Mouse (Mus musculus) hindbrain, embryonic 11.5 days (tissue): ENCODE measurements around the gene Gpat2. TPM values are rescaled to one million over a fixed set of nuclear protein-coding genes. Genes with fewer than 3 reads are reported as not detected.

ENCODE experiments used
- ATAC-seq: fragments of 200-750 bp; cut with Nextera tagmentation; 2 replicates; pipeline ENCODE4 v1.8.0; 2017; ENCODE audit warnings: mild to moderate bottlenecking, moderate TSS enrichment, moderate library complexity; ENCODE audit not compliant: low FRiP score
- DNase-seq: peaks from one replicate; pipeline ENCODE4 v3.0.0-alpha.2; 2015; ENCODE audit warnings: low spot score
- H3K27ac ChIP-seq: fragments of 300-500 bp; sonication (generic); 2 replicates; pipeline ENCODE4 v1.5.1; 2014; ENCODE audit warnings: mild to moderate bottlenecking, low read depth, low read length
- H3K27me3 ChIP-seq: fragments of 300-500 bp; sonication (generic); 2 replicates; pipeline ENCODE4 v1.6.1; 2014; ENCODE audit warnings: mild to moderate bottlenecking, low read length, moderate library complexity, mixed read lengths; ENCODE audit not compliant: control insufficient read depth, insufficient read depth
- H3K36me3 ChIP-seq: fragments of 300-500 bp; sonication (generic); 2 replicates; pipeline ENCODE4 v1.6.1; 2014; ENCODE audit warnings: mild to moderate bottlenecking, low read length, moderate library complexity, mixed read lengths; ENCODE audit not compliant: control insufficient read depth, insufficient read depth
- H3K4me1 ChIP-seq: fragments of 300-500 bp; sonication (generic); replicated peaks from 2 replicates; pipeline ENCODE4 v1.6.1; 2014; ENCODE audit warnings: low read length, mixed read lengths; ENCODE audit not compliant: control insufficient read depth, insufficient read depth
- H3K4me2 ChIP-seq: fragments of 300-500 bp; sonication (generic); replicated peaks from 2 replicates; pipeline ENCODE4 v1.6.1; 2014; ENCODE audit warnings: mild to moderate bottlenecking, low read depth, low read length
- H3K4me3 ChIP-seq: fragments of 300-500 bp; sonication (generic); 2 replicates; pipeline ENCODE4 v1.5.1; 2014; ENCODE audit warnings: low read depth, low read length
- H3K9ac ChIP-seq: fragments of 300-500 bp; sonication (generic); 2 replicates; pipeline ENCODE4 v1.6.1; 2014; ENCODE audit warnings: low read depth, low read length
- H3K9me3 ChIP-seq: fragments of 300-500 bp; sonication (generic); 2 replicates; pipeline ENCODE4 v1.6.1; 2016; ENCODE audit warnings: low read length; ENCODE audit not compliant: control insufficient read depth
- WGBS: fragments of 180-500 bp; shearing (Covaris S2); extraction: QIAGEN DNeasy Blood & Tissue Kit; methylation state at CpG from one replicate; pipeline ENCODE4 v1.1.7; 2014; 5-methylcytosine and 5-hydroxymethylcytosine counted together
- polyA plus RNA-seq: library from polyadenylated mRNA; unstranded; fragments of >200 nt; fragmentation: Nextera tagmentation; extraction: Ambion mirVana; gene quantifications from 2 replicates; pipeline ENCODE4 v1.2.1, GENCODE M21; 2014

The Gpat2 gene
- polyA plus RNA-seq, 1 experiment from 2014 or later, result 0.32 TPM

DNA sequence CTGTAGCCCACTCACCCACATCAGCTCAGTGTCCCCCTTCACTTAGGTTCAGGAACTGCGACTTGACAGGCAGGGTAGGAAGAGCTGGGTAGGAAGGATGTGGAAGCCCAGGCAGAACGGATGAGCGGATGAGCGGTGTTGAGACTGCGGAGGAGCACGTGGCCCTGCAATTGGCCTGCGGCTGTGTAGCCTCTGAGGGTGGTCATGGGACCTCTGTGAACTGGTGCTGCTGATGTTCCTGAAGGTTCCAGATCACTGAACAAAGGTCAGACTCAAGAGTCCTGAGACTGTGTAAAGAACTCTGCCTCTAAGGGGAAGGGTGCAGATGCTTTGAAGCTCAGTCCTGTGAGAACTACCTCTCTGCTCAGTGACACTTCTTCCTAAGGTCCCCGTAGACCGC lies 28.1 kb downstream of the Gpat2 start:
- Histone ChIP-seq H3K27me3 (peaks cover 3% of the 10 kb centered on the region; the same call in 1 of the 2 replicates), H3K4me2 (no peak overlapping the region), H3K27ac (no peak overlapping the region), H3K36me3 (no peaks in the 10 kb centered on the region), H3K4me1 (no peaks in the 10 kb centered on the region), H3K4me3 (no peak overlapping the region), H3K9ac (no peak overlapping the region), H3K9me3 (no peaks in the 10 kb centered on the region)
- 74% methylated on average over 9 of the region's 9 CpGs for WGBS
- DNase-seq, result no peak
- no peak for ATAC-seq

DNA sequence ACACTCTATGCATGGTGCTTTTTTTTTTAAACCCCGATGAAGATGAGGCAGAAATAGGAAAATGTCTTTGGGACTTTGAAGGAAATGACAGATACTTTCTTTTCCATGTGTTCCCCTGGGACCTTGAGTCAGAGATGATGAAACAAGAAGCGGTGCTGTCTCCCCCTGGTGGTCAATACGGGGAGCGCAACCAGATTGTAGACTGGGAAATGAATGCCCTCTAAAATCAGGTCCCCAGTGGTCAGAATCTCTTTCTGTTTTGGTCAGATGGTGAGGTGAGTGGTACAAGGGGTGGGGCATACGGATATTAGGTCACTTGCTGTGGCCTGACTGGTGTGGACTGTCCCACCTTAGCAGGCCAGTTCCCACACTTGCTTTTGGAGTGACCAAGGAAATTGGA lies 28.8 kb downstream of the Gpat2 start:
- H3K4me2 ChIP-seq, result no peak overlapping the region
- peak; percentile 86 for DNase-seq
- no peaks in the 10 kb centered on the region for H3K36me3 ChIP-seq
- no peak overlapping the region for H3K9ac ChIP-seq
- 3% methylated on average over 5 of the region's 5 CpGs for WGBS
- ATAC-seq, result no peak
- no peaks in the 10 kb centered on the region for H3K4me1 ChIP-seq
- no peak overlapping the region for H3K27ac ChIP-seq
- peaks cover 3% of the 10 kb centered on the region; the same call in 1 of the 2 replicates for H3K27me3 ChIP-seq
- no peak overlapping the region for H3K4me3 ChIP-seq
- no peaks in the 10 kb centered on the region for H3K9me3 ChIP-seq

DNA sequence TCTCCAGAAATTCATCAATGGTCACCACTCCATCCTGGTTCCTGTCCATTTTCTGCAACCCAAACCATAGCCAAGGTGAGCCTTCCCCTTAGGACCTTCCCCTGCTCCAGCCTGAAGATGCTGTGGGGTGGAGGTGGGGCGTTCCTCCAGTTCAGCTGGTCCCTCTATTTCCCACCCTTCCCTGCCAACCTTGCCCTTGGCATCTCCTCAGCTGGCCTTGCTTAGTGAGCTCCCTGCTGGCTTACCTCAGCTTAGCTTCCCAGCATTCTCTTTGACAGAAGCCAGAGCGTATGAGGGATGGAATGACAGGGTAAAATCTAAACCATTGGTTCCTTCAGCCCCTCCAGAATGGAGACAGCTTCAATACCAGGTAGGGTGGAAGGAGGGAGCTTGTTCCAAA lies 34.3 kb downstream of the Gpat2 start:
- ATAC-seq (no peak), DNase-seq (no peak)
- Histone ChIP-seq H3K9ac (no peak overlapping the region), H3K4me1 (no peaks in the 10 kb centered on the region), H3K4me2 (no peak overlapping the region), H3K27ac (no peak overlapping the region), H3K4me3 (no peak overlapping the region), H3K9me3 (no peaks in the 10 kb centered on the region), H3K27me3 (no peaks in the 10 kb centered on the region), H3K36me3 (no peaks in the 10 kb centered on the region)
- 80% methylated on average over 2 of the region's 2 CpGs for WGBS

DNA sequence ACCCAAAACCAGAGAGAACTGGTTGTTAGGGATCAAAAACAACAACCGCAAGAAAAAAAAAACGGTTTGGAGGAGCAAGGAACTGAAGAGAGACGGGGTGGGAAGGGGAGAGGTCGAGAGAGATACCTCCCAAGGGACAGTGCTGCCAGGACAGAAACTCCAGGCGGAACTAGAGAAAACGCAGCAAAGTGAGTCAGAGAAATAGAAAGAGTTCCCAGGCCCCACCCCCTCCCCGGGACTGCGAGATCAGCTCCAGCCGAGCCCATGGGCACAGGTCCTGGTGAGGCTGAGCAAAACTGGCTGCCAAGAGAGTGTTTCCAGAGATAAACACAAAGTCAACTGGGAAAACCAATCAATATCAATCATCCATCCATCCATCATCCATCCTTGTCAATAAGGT lies 36.4 kb downstream of the Gpat2 start:
- DNase-seq, result no peak
- no peak overlapping the region for H3K9ac ChIP-seq

DNA sequence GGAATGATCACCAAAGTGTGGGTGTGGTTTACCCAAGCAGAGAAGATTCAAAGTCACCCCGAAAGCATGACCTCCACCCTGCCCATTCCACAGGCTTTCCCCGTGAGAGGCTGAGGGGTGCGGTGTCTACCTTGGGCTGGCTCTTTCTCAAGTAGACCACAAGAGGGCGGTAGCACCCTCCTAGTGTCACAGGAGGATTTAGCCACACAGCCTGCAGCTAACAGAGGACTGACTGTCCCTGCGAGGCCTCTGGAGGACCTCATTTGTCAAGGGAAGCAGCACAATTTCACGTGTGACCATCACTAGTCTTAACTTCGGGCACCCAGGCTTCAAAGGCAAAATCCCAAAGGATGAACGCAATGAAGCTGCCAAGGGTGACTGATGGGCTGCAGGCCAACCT lies 37.3 kb downstream of the Gpat2 start:
- H3K36me3 ChIP-seq, result no peaks in the 10 kb centered on the region
- no peak overlapping the region for H3K4me2 ChIP-seq
- H3K9ac ChIP-seq, result no peak overlapping the region
- no peaks in the 10 kb centered on the region for H3K9me3 ChIP-seq
- DNase-seq, result peak; percentile 78
- H3K27me3 ChIP-seq, result no peaks in the 10 kb centered on the region
- no peaks in the 10 kb centered on the region for H3K4me1 ChIP-seq
- H3K4me3 ChIP-seq, result no peak overlapping the region
- ATAC-seq, result no peak; the same call in 1 of the 2 replicates
- no peak overlapping the region for H3K27ac ChIP-seq
- 16% methylated on average over 8 of the region's 8 CpGs for WGBS

More for the DNA sequence above, 36.4 kb downstream of the Gpat2 start:
- H3K27me3 ChIP-seq, result no peaks in the 10 kb centered on the region
- no peak overlapping the region for H3K27ac ChIP-seq
- no peaks in the 10 kb centered on the region for H3K36me3 ChIP-seq
- no peak overlapping the region for H3K4me2 ChIP-seq
- no peak overlapping the region for H3K4me3 ChIP-seq
- WGBS, result 48% methylated on average over 9 of the region's 9 CpGs
- no peaks in the 10 kb centered on the region for H3K4me1 ChIP-seq
- no peak for ATAC-seq
- no peaks in the 10 kb centered on the region for H3K9me3 ChIP-seq

DNA sequence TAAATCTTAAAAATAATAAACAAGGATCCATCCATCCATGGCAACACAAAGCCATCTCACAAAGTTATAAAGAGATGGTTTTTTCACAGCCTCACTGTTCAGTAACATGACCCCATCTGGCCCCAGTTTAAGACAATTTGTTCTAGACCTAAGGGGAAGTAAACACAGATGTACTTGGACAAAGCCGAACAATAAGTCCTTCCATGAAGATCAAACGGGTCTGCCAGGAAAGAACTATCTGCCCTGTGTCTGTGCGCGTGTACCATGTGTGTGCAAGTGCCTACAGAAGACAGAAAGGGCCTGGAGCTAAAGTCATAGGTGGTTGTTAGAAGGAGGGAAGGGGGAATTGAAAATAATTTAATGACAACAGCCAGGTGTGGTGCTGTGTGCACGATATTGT lies 45.2 kb downstream of the Gpat2 start:
- no peaks in the 10 kb centered on the region for H3K9me3 ChIP-seq
- ATAC-seq (no peak), DNase-seq (no peak)
- no peak overlapping the region for H3K4me3 ChIP-seq
- no peaks in the 10 kb centered on the region for H3K36me3 ChIP-seq
- H3K4me1 ChIP-seq, result no peaks in the 10 kb centered on the region
- H3K27me3 ChIP-seq, result no peaks in the 10 kb centered on the region
- H3K27ac ChIP-seq, result no peak overlapping the region
- H3K9ac ChIP-seq, result no peak overlapping the region
- H3K4me2 ChIP-seq, result no peak overlapping the region
- WGBS, result 92% methylated on average over 5 of the region's 5 CpGs

DNA sequence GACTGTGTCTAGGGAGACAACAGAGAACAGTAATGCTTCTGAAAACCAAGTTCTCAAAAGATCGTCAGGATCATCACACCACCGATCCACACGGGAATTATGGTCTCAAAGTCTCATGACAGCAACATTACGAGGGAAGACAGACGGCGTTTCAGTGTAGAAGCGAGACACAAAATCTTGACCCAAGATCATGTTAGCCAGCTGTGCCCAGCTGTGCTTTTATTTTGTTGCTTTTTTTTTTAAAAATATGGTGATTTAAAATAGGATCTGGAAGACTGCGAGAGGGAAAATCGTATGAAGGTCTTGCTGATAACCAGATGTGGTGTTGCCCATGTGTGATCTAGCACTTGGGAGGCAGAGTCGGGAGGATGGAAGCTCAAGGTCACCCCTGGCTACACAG lies 45.7 kb downstream of the Gpat2 start:
- DNase-seq (no peak), ATAC-seq (no peak)
- no peak overlapping the region for H3K9ac ChIP-seq
- no peak overlapping the region for H3K4me2 ChIP-seq
- no peak overlapping the region for H3K27ac ChIP-seq
- H3K27me3 ChIP-seq, result no peaks in the 10 kb centered on the region
- H3K4me3 ChIP-seq, result no peak overlapping the region
- no peaks in the 10 kb centered on the region for H3K9me3 ChIP-seq
- 93% methylated on average over 10 of the region's 10 CpGs for WGBS
- H3K4me1 ChIP-seq, result no peaks in the 10 kb centered on the region
- H3K36me3 ChIP-seq, result no peaks in the 10 kb centered on the region

DNA sequence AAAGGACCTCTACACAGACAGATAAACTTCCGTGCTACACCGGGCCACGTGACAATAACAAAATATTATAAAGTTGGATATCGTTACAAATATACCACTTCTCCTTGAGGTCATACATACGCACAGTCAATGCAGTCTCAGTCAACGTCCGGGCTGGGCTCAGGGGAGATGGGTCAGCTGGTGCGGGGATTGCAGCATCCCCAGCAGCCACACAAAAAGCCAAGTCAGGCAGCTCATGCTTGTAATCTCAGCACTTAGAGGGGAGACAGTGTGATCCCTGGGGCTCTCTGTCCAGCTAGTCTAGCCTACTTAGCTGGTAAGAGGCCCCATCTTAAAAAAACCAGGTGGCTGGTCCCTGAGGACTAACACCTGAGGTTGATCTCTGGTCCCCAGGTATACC lies 46.3 kb downstream of the Gpat2 start:
- no peak overlapping the region for H3K4me3 ChIP-seq
- H3K9me3 ChIP-seq, result no peaks in the 10 kb centered on the region
- H3K36me3 ChIP-seq, result no peaks in the 10 kb centered on the region
- H3K27ac ChIP-seq, result no peak overlapping the region
- no peaks in the 10 kb centered on the region for H3K27me3 ChIP-seq
- no peak overlapping the region for H3K4me2 ChIP-seq
- WGBS, result 89% methylated on average over 8 of the region's 8 CpGs
- no peak overlapping the region for H3K9ac ChIP-seq
- DNase-seq (no peak), ATAC-seq (no peak)
- H3K4me1 ChIP-seq, result no peaks in the 10 kb centered on the region

DNA sequence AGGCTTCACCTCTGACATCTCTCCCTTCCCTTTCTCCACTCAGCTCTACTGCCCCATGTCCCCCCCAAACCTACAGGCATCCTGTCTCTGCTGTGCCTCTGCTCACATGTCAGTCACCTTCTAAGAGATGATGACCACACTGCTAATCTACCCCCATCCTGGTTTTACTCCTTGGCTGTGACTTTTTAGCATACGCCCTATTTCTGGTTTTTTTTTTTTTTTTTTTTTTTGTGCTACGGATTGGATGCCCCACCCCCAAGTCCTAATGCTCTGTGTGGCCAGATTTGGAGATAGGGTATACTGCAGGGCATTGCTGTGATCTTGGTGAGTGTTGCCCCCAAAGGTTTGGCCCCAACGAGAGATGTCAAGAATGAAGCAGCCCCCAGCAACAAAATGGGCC lies 47.3 kb downstream of the Gpat2 start:
- H3K9ac ChIP-seq, result no peak overlapping the region
- no peaks in the 10 kb centered on the region for H3K27me3 ChIP-seq
- H3K9me3 ChIP-seq, result no peaks in the 10 kb centered on the region
- no peaks in the 10 kb centered on the region for H3K36me3 ChIP-seq
- DNase-seq, result no peak
- no peak overlapping the region for H3K4me3 ChIP-seq
- no peak overlapping the region for H3K4me2 ChIP-seq
- no peak overlapping the region for H3K27ac ChIP-seq
- 61% methylated on average over 3 of the region's 3 CpGs for WGBS
- no peaks in the 10 kb centered on the region for H3K4me1 ChIP-seq
- no peak for ATAC-seq
